Mouse (Mus musculus): Measurements from ENCODE around the gene Sfxn5. TPM values are rescaled to one million over a fixed set of nuclear protein-coding genes. Genes with fewer than 3 reads are reported as not detected.

Sfxn5 gene
- polyA plus RNA-seq, 1 experiment: 0.63 TPM

DNA sequence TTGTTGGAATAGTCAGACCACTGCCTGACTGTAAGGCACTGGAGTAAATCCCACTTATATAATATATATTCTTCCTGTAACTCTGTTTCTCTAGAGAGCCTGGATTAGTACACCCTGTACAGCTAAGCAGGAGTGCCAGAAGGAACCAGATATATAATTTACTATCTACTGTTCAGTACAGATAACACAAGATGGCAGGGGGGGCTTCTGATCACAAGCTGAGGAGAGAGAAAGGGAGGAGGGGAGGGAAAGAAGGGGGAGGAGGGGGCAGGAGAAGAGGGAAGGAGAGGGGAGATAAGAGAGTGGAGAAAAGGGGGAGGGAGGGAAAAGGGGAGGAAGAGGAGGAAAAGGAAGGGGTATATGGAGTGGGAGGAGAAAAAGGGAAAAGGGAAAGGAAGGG, 27.4 kb downstream of the Sfxn5 start:
- Histone ChIP-seq H3K27ac (ENCODE audit: insufficient read depth, low read depth, low read length) (no peak overlapping the region), H3K27me3 (ENCODE audit: control insufficient read depth, insufficient read depth, low read length) (no peaks in the 10 kb centered on the region), H3K4me1 (ENCODE audit: control insufficient read depth, insufficient read depth, insufficient read length, low read length) (peaks cover 2% of the 10 kb centered on the region; the same call in 1 of the 2 replicates)

DNA sequence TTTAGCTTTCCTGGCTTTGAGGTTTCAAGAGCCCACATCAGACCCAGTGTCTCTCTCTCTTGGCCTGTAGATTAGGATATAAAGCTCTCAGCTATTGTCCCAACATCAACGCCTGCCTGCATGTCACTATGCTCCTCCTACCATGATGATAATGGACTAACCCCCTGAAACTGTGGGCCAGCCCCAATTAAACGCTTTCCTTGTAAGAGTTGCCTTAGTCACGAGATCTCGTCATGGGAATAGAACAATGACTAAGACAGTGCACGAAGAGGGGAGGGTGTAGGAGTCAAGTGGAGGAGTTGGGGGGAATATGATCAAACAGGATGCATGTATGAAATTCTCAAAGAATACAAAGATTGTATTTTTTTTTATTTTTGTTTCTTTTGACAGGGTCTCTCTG, 28.3 kb downstream of the Sfxn5 start:
- H3K36me3 ChIP-seq (ENCODE audit: control insufficient read depth, insufficient read depth, low read length): no peaks in the 10 kb centered on the region
- H3K4me1 ChIP-seq (ENCODE audit: control insufficient read depth, insufficient read depth, insufficient read length, low read length): peaks cover 2% of the 10 kb centered on the region; the same call in 1 of the 2 replicates
- no peak for TF ChIP-seq POLR2A (IDR thresholded peaks at IDR 0.05; ENCODE audit: low read depth, low read length)
- TF ChIP-seq CTCF (IDR thresholded peaks at IDR 0.05; ENCODE audit: extremely low read depth, insufficient read length, insufficient replicate concordance, low read depth, low read length): no peak
- H3K27ac ChIP-seq (ENCODE audit: insufficient read depth, low read depth, low read length): no peak overlapping the region
- no peak overlapping the region for H3K4me3 ChIP-seq (ENCODE audit: low read depth, low read length)
- no peaks in the 10 kb centered on the region for H3K27me3 ChIP-seq (ENCODE audit: control insufficient read depth, insufficient read depth, low read length)
- 88% methylated on average over 5 of the region's 5 CpGs for WGBS

More for the DNA sequence above, 27.4 kb downstream of the Sfxn5 start:
- Histone ChIP-seq H3K4me3 (ENCODE audit: low read depth, low read length) (no peak overlapping the region), H3K36me3 (ENCODE audit: control insufficient read depth, insufficient read depth, low read length) (no peaks in the 10 kb centered on the region)
- TF ChIP-seq CTCF (IDR thresholded peaks at IDR 0.05; ENCODE audit: extremely low read depth, insufficient read length, insufficient replicate concordance, low read depth, low read length) (no peak), POLR2A (IDR thresholded peaks at IDR 0.05; ENCODE audit: low read depth, low read length) (no peak)

DNA sequence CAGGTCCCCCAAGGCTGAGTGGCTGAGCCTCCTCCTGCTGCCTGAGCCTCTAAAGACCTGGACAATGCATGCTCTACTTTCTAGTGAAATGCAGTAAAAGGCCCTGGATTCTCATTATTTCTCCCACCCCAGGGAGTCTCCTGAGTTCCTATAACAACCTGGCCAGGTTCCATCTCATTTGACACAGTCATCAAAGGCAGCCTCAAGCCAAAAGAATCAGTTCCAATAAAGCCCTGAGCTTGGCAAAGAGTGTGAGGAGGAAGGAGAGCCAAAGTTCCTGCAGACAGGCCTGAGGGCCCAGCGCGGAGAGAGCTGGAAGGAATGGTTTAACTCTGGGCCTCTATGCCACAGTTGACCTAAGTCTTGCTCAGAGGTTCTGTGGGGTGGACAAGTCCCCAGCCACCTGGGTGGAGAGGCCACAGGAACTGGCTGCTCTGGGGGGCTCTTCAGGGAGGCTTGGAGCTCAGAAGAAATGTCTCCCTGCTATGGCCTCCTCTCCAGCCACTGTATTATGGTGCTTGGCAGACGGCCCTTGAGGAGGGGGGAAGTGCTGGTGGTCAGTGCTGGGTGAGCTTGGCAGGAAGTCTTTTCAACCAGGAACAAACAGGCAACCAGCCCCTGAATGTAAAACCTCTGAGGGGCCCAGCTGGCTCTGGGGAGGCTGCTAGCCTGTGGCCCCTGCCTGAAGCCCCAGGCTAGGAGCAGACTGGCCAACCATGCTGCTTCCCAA, 30.7 kb downstream of the Sfxn5 start:
- WGBS: 50% methylated on average over 3 of the region's 3 CpGs
- TF ChIP-seq CTCF (IDR thresholded peaks at IDR 0.05; ENCODE audit: extremely low read depth, insufficient read length, insufficient replicate concordance, low read depth, low read length): no peak
- no peak for TF ChIP-seq POLR2A (IDR thresholded peaks at IDR 0.05; ENCODE audit: low read depth, low read length)
- no peak overlapping the region for H3K4me3 ChIP-seq (ENCODE audit: low read depth, low read length)
- no peaks in the 10 kb centered on the region for H3K36me3 ChIP-seq (ENCODE audit: control insufficient read depth, insufficient read depth, low read length)
- no peak overlapping the region for H3K27ac ChIP-seq (ENCODE audit: insufficient read depth, low read depth, low read length)
- H3K27me3 ChIP-seq (ENCODE audit: control insufficient read depth, insufficient read depth, low read length): no peaks in the 10 kb centered on the region
- peaks cover 2% of the 10 kb centered on the region; the same call in 1 of the 2 replicates for H3K4me1 ChIP-seq (ENCODE audit: control insufficient read depth, insufficient read depth, insufficient read length, low read length)

DNA sequence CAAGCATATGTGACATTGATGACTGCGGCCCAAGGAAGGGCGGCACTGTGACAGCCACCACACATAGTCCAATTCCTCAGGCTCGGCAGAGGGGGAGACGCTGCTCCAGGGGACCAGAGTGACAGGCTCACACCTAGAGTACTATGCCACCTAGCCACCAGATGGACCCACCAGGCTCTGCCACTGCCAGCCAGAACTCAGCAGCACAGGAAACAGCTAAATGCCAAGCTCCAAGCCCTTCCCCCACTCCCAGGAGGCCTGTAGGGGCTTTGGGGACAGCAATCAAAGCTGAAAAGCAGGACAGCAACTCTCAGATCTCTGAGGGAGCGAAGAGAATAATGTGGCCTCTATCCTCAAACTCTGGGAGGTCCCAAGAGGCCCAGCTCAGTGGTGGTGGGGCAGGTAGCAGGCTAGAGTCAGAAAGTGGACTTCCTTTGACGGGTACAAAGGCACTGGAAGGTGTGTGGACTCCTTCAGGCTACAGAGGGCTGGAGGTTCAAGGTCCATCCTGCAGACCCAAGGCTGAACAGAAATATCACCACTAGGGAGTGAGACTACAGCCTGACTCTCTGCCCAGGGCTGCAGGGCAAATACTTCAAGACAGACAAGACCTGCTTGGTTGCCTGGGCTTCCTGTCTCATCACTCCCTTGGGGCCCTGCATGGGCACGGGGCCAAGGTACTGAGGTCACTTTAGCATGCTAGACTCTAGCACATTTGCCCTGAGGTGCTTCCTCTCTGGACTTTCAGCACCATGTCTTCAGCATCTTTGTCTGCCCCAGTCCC, 37.6 kb downstream of the Sfxn5 start:
- H3K27ac ChIP-seq (ENCODE audit: insufficient read depth, low read depth, low read length): no peak overlapping the region
- no peaks in the 10 kb centered on the region for H3K27me3 ChIP-seq (ENCODE audit: control insufficient read depth, insufficient read depth, low read length)
- TF ChIP-seq POLR2A (IDR thresholded peaks at IDR 0.05; ENCODE audit: low read depth, low read length): no peak
- TF ChIP-seq CTCF (IDR thresholded peaks at IDR 0.05; ENCODE audit: extremely low read depth, insufficient read length, insufficient replicate concordance, low read depth, low read length): no peak
- H3K4me3 ChIP-seq (ENCODE audit: low read depth, low read length): no peak overlapping the region
- no peaks in the 10 kb centered on the region for H3K36me3 ChIP-seq (ENCODE audit: control insufficient read depth, insufficient read depth, low read length)
- WGBS: 61% methylated on average over 7 of the region's 7 CpGs
- H3K4me1 ChIP-seq (ENCODE audit: control insufficient read depth, insufficient read depth, insufficient read length, low read length): peaks cover 3% of the 10 kb centered on the region

DNA sequence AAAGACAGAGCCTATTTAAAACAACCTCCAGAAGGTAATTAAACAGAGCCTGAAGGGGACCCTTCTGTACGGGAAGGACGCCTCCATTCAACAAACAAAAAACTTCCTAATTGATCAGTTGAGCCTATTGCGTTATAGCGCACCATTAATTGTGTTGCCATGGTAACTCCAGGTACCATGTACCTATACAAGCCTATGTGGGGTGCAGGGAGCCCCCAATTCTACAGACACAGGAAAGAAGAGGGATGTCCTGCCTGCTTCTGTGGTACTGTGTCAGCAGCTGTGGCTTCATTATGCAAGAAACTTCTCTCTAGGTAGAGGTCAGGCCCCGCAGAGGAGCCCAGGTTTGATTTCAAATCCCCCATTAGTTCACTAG, 39.2 kb downstream of the Sfxn5 start:
- Histone ChIP-seq H3K4me3 (ENCODE audit: low read depth, low read length) (no peak overlapping the region), H3K4me1 (ENCODE audit: control insufficient read depth, insufficient read depth, insufficient read length, low read length) (peaks cover 3% of the 10 kb centered on the region), H3K27ac (ENCODE audit: insufficient read depth, low read depth, low read length) (no peak overlapping the region), H3K36me3 (ENCODE audit: control insufficient read depth, insufficient read depth, low read length) (no peaks in the 10 kb centered on the region), H3K27me3 (ENCODE audit: control insufficient read depth, insufficient read depth, low read length) (no peaks in the 10 kb centered on the region)
- 70% methylated on average over 5 of the region's 5 CpGs for WGBS
- TF ChIP-seq CTCF (IDR thresholded peaks at IDR 0.05; ENCODE audit: extremely low read depth, insufficient read length, insufficient replicate concordance, low read depth, low read length) (no peak), POLR2A (IDR thresholded peaks at IDR 0.05; ENCODE audit: low read depth, low read length) (no peak)

DNA sequence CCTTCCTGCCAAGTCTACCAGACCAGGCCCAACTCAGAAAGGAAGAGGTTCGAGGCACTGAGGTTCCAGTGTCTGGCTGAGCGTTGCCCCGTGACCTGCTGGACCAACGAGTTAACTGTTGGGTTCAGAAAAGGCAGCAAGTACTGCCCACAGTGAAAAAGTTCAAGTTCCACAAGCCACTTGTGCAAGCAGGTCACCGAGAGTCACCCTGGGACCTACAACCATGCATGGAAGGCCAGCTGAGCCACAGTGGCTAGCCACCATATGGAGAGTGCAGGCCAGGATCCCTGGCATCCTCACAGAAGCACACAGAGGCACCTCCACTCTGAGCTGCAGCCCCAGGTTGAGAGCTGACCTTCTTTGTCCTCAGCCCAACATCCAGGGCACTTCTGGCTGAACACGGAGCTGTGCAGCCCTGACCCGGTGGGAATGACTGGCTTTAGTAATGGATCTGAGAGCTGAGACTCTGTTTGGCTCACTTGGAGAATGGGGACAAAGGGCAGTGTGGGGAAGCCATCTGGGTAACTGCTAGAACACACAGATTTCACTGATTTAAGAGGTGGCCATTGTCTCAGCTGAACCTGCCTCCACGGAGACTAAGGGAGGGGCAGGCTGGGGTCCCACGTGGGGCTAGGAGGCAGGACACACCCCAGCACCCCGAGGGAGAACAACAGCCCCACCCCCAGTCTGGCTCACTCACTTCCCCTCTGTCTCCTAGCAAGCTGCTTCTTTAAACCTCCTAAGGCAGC, 39.8 kb downstream of the Sfxn5 start:
- no peak for TF ChIP-seq CTCF (IDR thresholded peaks at IDR 0.05; ENCODE audit: extremely low read depth, insufficient read length, insufficient replicate concordance, low read depth, low read length)
- TF ChIP-seq POLR2A (IDR thresholded peaks at IDR 0.05; ENCODE audit: low read depth, low read length): no peak
- no peak overlapping the region for H3K4me3 ChIP-seq (ENCODE audit: low read depth, low read length)
- H3K27ac ChIP-seq (ENCODE audit: insufficient read depth, low read depth, low read length): no peak overlapping the region
- no peaks in the 10 kb centered on the region for H3K27me3 ChIP-seq (ENCODE audit: control insufficient read depth, insufficient read depth, low read length)
- H3K4me1 ChIP-seq (ENCODE audit: control insufficient read depth, insufficient read depth, insufficient read length, low read length): peaks cover 3% of the 10 kb centered on the region
- 45% methylated on average over 10 of the region's 10 CpGs for WGBS
- no peaks in the 10 kb centered on the region for H3K36me3 ChIP-seq (ENCODE audit: control insufficient read depth, insufficient read depth, low read length)

All from small intestine, adult 2 months (tissue).